Mouse (Mus musculus): ENCODE measurements around the gene Acox2.

GRCm38 (mm10) chr14:8243136-8243888, 15.8 kb downstream of the Acox2 start:
- TF ChIP-seq CTCF (IDR thresholded peaks at IDR 0.05; ENCODE audit: borderline replicate concordance, insufficient read depth, low read length) (no peak), POLR2A (IDR thresholded peaks at IDR 0.05; ENCODE audit: low read depth, low read length) (no peak)

Data from embryonic fibroblast, embryonic 13.5 days (primary cell).